Mouse (Mus musculus) CH12.LX (cell line): ENCODE results near the gene Tox2. TPM values are rescaled to one million over a fixed set of nuclear protein-coding genes. Genes with fewer than 3 reads are reported as not detected.

Experiments used
- DNase-seq: peaks from one replicate; pipeline ENCODE4 v3.0.0-alpha.2; 2013; ENCODE audit errors: extremely low read depth
- H3K27ac ChIP-seq: 2 replicates; pipeline ENCODE4 v1.5.1; 2012; ENCODE audit warnings: low read depth, mild to moderate bottlenecking, control low read depth, moderate library complexity; ENCODE audit not compliant: insufficient read depth
- H3K27me3 ChIP-seq: replicated peaks from 2 replicates; pipeline ENCODE3; 2012; ENCODE audit warnings: inconsistent platforms
- H3K36me3 ChIP-seq, 2 experiments: replicated peaks in 1 of 2; 2 replicates each; pipeline versions ENCODE3 to v1.6.1; 2012; ENCODE audit warnings: inconsistent platforms in 1 of 2, low read length in 1 of 2, mild to moderate bottlenecking in 1 of 2, mixed read lengths in 1 of 2, moderate library complexity in 1 of 2; ENCODE audit not compliant: control insufficient read depth in 1 of 2, insufficient read depth in 1 of 2
- H3K4me1 ChIP-seq, 2 experiments: 2 replicates each; pipeline ENCODE4 v1.6.1; 2012; ENCODE audit warnings: inconsistent platforms in 1 of 2, moderate library complexity in 1 of 2; ENCODE audit not compliant: insufficient read depth in 2 of 2, control insufficient read depth in 1 of 2
- H3K4me2 ChIP-seq: 2 replicates; pipeline ENCODE4 v1.6.1; 2012; ENCODE audit warnings: low read depth, mild to moderate bottlenecking, control low read depth; ENCODE audit not compliant: poor library complexity, insufficient read depth, severe bottlenecking
- H3K4me3 ChIP-seq, 3 experiments: fragments of 150-350 bp in 1 of 3; sonication (generic) in 1 of 3; replicated peaks in 1 of 3; 2 replicates each; pipeline versions ENCODE3 to v1.5.1; 2011 to 2012; ENCODE audit warnings: low read depth in 2 of 3, low read length in 2 of 3, mild to moderate bottlenecking in 2 of 3, moderate library complexity in 2 of 3, control low read depth in 1 of 3, improper control_type of control experiment in 1 of 3, inconsistent platforms in 1 of 3, mixed read lengths in 1 of 3; ENCODE audit not compliant: poor library complexity in 1 of 3
- H3K79me2 ChIP-seq: replicated peaks from 2 replicates; pipeline ENCODE4 v1.6.1; 2012; ENCODE audit warnings: mild to moderate bottlenecking, moderate library complexity; ENCODE audit not compliant: control insufficient read depth, poor library complexity, insufficient read depth, severe bottlenecking; ENCODE audit errors: extremely low read depth
- H3K9ac ChIP-seq: 2 replicates; pipeline ENCODE4 v1.6.1; 2012; ENCODE audit warnings: low read depth, mild to moderate bottlenecking, control low read depth, moderate library complexity; ENCODE audit not compliant: insufficient read depth
- H3K9me3 ChIP-seq: replicated peaks from 2 replicates; pipeline ENCODE3; 2012; ENCODE audit warnings: low read length, inconsistent platforms, mixed read lengths
- MAFK ChIP-seq: IDR thresholded peaks from 2 replicates; pipeline ENCODE4 v1.6.1; 2011; ENCODE audit warnings: low read length, improper control_type of control experiment; ENCODE audit not compliant: insufficient replicate concordance
- dilution Hi-C: fragments of 300-500 bp; cut with MboI; formaldehyde crosslinking; loops from 2 replicates; pipeline ENCODE4 v1.14.3; 2020; ENCODE audit warnings: low sequenced_read_pairs; ENCODE audit not compliant: extremely low pct_unique_long_range_greater_than_20kb, extremely low pct_ligation_motif_present
- in situ Hi-C: fragments of 300-500 bp; cut with MboI; formaldehyde crosslinking; loops from 3 replicates; pipeline ENCODE4 v1.14.3; 2019; ENCODE audit warnings: low sequenced_read_pairs, low pct_ligation_motif_present, low pct_unique_long_range_greater_than_20kb, mixed read lengths
- polyA plus RNA-seq: library from polyadenylated mRNA; unstranded; fragments of >175 nt; gene quantifications from 2 replicates; pipeline ENCODE4 v1.2.1, GENCODE M21; 2012; ENCODE audit warnings: low read depth; ENCODE audit not compliant: insufficient read length
- total RNA-seq, 2 experiments: library from RNA; depleted of rRNA; stranded (reverse); fragments of 300-350 nt in 1 of 2; fragments of >200 nt in 1 of 2; gene quantifications; 2 replicates each; pipeline ENCODE4 v1.2.3; 2012 to 2014

Tox2 gene
- total and polyA plus RNA-seq, 3 experiments, result not detected

GRCm38 (mm10) chr2:163372627-163373026 lies 169.7 kb downstream of the Tox2 start:
- Histone ChIP-seq H3K9ac (no peak overlapping the region), H3K4me1 (peaks cover 0 to 3% of the 10 kb centered on the region in 2 experiments; a peak in 1 of 4 replicates), H3K79me2 (no peaks in the 10 kb centered on the region), H3K27me3 (peaks cover 75% of the 10 kb centered on the region), H3K4me3 (no peak overlapping the region), H3K9me3 (peaks cover 4% of the 10 kb centered on the region), H3K27ac (no peak overlapping the region), H3K36me3 (no peaks in the 10 kb centered on the region), H3K4me2 (no peak overlapping the region)
- no peak for TF ChIP-seq MAFK
- in situ Hi-C loops, result no loop called here
- no peak for DNase-seq
- dilution Hi-C loops, result no loop called here

Other genes starting within 250 kb of the Tox2 start
- gene Sgk2, start 215.8 kb upstream of the Tox2 start, total RNA-seq (2012; rRNA removed), result not detected in 2 replicates
- gene Sgk2, start 215.8 kb upstream of the Tox2 start, total RNA-seq (2014; rRNA removed), result not detected in 2 replicates
- not detected in 2 replicates for gene Sgk2, start 215.8 kb upstream of the Tox2 start, polyA plus RNA-seq
- 11.3 and 13.0 TPM in 2 replicates for gene Ift52, start 185.8 kb upstream of the Tox2 start, total RNA-seq (2012; rRNA removed)
- 13.1 and 14.4 TPM in 2 replicates for gene Ift52, start 185.8 kb upstream of the Tox2 start, total RNA-seq (2014; rRNA removed)
- gene Ift52, start 185.8 kb upstream of the Tox2 start, polyA plus RNA-seq, result 33.6 and 39.8 TPM in 2 replicates
- 38.4 and 48.0 TPM in 2 replicates for gene Mybl2, start 148.4 kb upstream of the Tox2 start, total RNA-seq (2012; rRNA removed)
- 34.1 and 36.0 TPM in 2 replicates for gene Mybl2, start 148.4 kb upstream of the Tox2 start, total RNA-seq (2014; rRNA removed)
- gene Mybl2, start 148.4 kb upstream of the Tox2 start, polyA plus RNA-seq, result 131 and 189 TPM in 2 replicates
- gene Gtsf1l, start 115.3 kb upstream of the Tox2 start, total RNA-seq (2012; rRNA removed), result not detected in 2 replicates
- not detected in 2 replicates for gene Gtsf1l, start 115.3 kb upstream of the Tox2 start, total RNA-seq (2014; rRNA removed)
- not detected in 2 replicates for gene Gtsf1l, start 115.3 kb upstream of the Tox2 start, polyA plus RNA-seq
- not detected in 2 replicates for gene Jph2, start 194.9 kb downstream of the Tox2 start, total RNA-seq (2012; rRNA removed)
- gene Jph2, start 194.9 kb downstream of the Tox2 start, total RNA-seq (2014; rRNA removed), result not detected in 2 replicates
- not detected in 2 replicates for gene Jph2, start 194.9 kb downstream of the Tox2 start, polyA plus RNA-seq
- gene Oser1, start 221.6 kb downstream of the Tox2 start, total RNA-seq (2012; rRNA removed), result 29.0 and 31.3 TPM in 2 replicates
- 44.9 and 54.7 TPM in 2 replicates for gene Oser1, start 221.6 kb downstream of the Tox2 start, total RNA-seq (2014; rRNA removed)
- gene Oser1, start 221.6 kb downstream of the Tox2 start, polyA plus RNA-seq, result 38.1 and 45.0 TPM in 2 replicates
- not detected in 2 replicates for gene Gdap1l1, start 235.4 kb downstream of the Tox2 start, total RNA-seq (2012; rRNA removed)
- gene Gdap1l1, start 235.4 kb downstream of the Tox2 start, total RNA-seq (2014; rRNA removed), result not detected in 2 replicates
- not detected in 2 replicates for gene Gdap1l1, start 235.4 kb downstream of the Tox2 start, polyA plus RNA-seq